Mouse (Mus musculus): ENCODE results near the gene 1700006A11Rik.
"Not testable (repeated sequence)": the region's sequence is repeated elsewhere in the genome, so short reads cannot be mapped to it uniquely, and the experiment has no call there.

1700006A11Rik gene

GRCm38 (mm10) chr3:124425940-124426339 is at the start of gene 1700006A11Rik:
1700006A11Rik (minus strand) TSS chr3:124426040.
- DNase-seq: no peak

DNA sequence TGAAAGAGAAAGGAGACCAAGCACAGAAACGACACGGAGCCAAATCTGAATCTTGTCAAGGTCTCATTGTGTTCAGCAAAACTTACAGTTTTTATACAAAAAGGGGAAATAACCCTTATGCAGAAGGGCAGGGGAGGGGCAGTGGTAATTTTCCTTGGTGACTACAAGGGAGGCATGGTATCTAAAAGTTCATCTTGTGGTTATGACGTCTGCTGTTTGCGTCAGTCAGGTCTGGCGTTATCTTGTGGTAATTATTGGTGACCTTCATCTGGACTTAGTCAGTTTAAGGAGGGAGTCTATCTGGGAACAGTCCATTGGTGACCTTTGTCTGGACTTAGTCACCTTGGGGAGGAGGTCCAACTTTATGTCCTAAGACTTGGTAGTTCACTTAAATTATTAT is 48.5 kb upstream of the 1700006A11Rik start:
- DNase-seq: not testable (repeated sequence)

DNA sequence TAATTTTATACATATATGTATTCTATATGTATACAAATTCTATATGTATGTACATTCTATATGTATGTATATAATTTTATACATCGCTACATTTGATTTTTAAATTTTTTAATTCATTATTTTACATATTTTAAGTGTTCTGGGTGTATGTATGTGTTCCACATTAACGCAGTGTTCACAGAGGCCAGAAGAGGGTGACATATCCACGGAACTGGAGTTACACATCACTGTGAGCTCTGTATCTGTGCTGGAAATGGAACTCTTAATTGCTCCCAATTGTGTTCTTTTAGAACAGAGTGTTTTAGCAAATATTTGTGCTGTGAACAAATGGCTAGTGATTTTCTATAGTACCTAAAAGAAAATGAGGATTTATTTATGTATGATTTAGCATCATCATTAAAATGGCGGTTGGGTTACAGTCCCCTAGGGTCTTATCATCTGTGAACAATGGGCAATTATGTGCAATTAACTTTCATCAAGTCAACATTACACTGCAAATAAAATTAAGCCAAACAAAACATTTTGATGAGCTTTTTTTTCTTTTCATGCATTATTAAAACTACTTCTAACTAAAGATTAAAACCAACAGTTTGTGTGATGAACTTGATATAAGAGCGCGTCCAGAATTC is 40.4 kb upstream of the 1700006A11Rik start:
- DNase-seq: no peak

DNA sequence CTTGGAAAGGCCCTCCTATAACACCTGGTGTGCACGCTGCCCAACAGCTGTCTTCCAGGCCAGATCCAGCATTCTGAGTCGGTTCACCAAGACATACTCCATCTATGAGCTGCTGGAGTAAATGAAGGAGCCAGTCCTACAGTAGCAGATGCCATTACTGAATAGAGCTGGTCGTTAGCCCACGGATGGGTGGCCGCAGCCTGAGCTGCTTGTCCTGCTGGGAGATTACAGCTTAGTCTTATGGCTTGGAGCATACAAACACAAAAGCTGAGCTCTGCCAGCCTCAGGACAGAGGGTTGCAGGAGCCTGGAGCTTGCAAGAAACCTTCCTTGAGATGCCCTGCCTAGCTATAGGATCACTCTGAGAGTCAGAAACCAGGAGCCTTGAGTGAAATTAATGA is 33.6 kb downstream of the 1700006A11Rik start:
- peak; percentile 12 for DNase-seq

- no peak for DNase-seq
Observed at GRCm38 (mm10) chr3:124390101-124390500, 35.7 kb downstream of the 1700006A11Rik start.

- no peak for DNase-seq
Observed at GRCm38 (mm10) chr3:124389650-124390049, 36.2 kb downstream of the 1700006A11Rik start.

GRCm38 (mm10) chr3:124385377-124385776 is 40.5 kb downstream of the 1700006A11Rik start:
- DNase-seq: not testable (repeated sequence)

DNA sequence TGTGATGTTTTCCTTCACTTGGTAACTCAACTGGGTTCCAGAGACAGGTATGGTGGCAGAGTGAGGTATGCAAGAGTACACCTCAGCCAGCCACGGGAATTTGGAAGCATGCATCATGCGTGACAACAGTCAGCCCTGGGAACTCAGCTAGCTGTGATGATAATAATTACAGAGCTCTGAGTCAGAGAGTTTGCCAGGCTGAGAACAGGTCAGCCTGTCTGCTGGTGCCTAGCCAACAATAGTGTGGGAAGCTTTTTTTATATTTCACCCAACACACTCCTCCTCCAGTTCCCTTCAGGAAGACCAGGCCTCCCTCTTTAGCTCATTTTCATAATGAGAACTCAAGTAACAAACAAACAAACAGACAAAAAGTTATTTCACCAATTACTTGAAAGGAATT is 53.8 kb downstream of the 1700006A11Rik start:
- no peak for DNase-seq

GRCm38 (mm10) chr3:124357533-124357932 is 68.3 kb downstream of the 1700006A11Rik start:
- DNase-seq: no peak
